Mouse (Mus musculus) limb, embryonic 15.5 days (tissue): ENCODE results near the gene Pdzd7. TPM values are rescaled to one million over a fixed set of nuclear protein-coding genes. Genes with fewer than 3 reads are reported as not detected.

Source experiments
- ATAC-seq: fragments of 200-750 bp; cut with Nextera tagmentation; 2 replicates; pipeline ENCODE4 v1.8.0; 2017; ENCODE audit warnings: low read depth, moderate TSS enrichment; ENCODE audit not compliant: insufficient number of reproducible peaks, low FRiP score, low TSS enrichment
- H3K27ac ChIP-seq: fragments of 300-500 bp; sonication (generic); 2 replicates; pipeline ENCODE4 v1.5.1; 2015; ENCODE audit warnings: moderate library complexity, mild to moderate bottlenecking, inconsistent platforms
- H3K27me3 ChIP-seq: fragments of 300-500 bp; sonication (generic); 2 replicates; pipeline ENCODE4 v1.6.1; 2015; ENCODE audit warnings: inconsistent platforms
- H3K36me3 ChIP-seq: fragments of 300-500 bp; sonication (generic); 2 replicates; pipeline ENCODE4 v1.6.1; 2015; ENCODE audit warnings: inconsistent platforms
- H3K4me1 ChIP-seq: fragments of 300-500 bp; sonication (generic); 2 replicates; pipeline ENCODE4 v1.6.1; 2015; ENCODE audit warnings: inconsistent platforms
- H3K4me2 ChIP-seq: fragments of 300-500 bp; sonication (generic); 2 replicates; pipeline ENCODE4 v1.6.1; 2015; ENCODE audit warnings: mild to moderate bottlenecking, inconsistent platforms
- H3K4me3 ChIP-seq: fragments of 300-500 bp; sonication (generic); 2 replicates; pipeline ENCODE4 v1.5.1; 2015; ENCODE audit warnings: mild to moderate bottlenecking, inconsistent platforms
- H3K9ac ChIP-seq: fragments of 300-500 bp; sonication (generic); 2 replicates; pipeline ENCODE4 v1.6.1; 2015; ENCODE audit warnings: inconsistent platforms
- H3K9me3 ChIP-seq: fragments of 300-500 bp; sonication (generic); 2 replicates; pipeline ENCODE4 v1.6.1; 2016; ENCODE audit warnings: inconsistent platforms
- WGBS: fragments of 180-500 bp; shearing (Covaris S2); methylation state at CpG from one replicate; pipeline ENCODE4 v1.1.7; 2015; 5-methylcytosine and 5-hydroxymethylcytosine counted together
- polyA plus RNA-seq: library from polyadenylated mRNA; unstranded; fragments of >200 nt; fragmentation: Nextera tagmentation; extraction: Ambion mirVana; gene quantifications from 2 replicates; pipeline ENCODE4 v1.2.1, GENCODE M21; 2015

The Pdzd7 gene
- polyA plus RNA-seq, 1 experiment from 2014 or later: 0.37 TPM

DNA sequence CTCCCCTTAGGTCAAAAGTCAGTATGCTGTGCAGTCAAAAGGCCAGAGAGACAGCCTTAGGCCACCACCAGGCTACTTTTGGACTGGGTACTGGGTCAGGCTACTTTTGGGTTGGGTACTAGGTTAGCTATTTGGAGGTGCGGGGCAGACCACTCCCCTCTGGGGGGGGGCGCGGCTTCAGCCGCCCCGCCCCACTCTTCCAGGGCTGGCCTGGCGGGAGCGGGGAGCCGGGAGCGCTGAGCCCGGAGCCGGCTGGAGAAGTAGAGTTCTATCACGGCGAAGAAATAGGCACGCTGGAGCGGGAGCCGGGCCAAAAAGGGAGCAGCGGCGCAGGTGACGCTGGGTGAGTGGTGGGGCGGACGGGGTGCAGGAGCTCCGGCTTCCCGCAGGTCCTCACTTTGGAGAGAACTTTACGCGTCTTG is 30.5 kb downstream of the Pdzd7 start:
- Histone ChIP-seq H3K9ac (peak overlapping the region; percentile 45), H3K36me3 (peaks cover 26% of the 10 kb centered on the region), H3K27me3 (no peaks in the 10 kb centered on the region), H3K27ac (peak overlapping the region; percentile 99), H3K4me2 (peak overlapping the region; percentile 90), H3K4me1 (peaks cover 61% of the 10 kb centered on the region), H3K4me3 (peak overlapping the region; percentile 67), H3K9me3 (no peaks in the 10 kb centered on the region)
- ATAC-seq: no peak
- under 1% methylated on average over 25 of the region's 25 CpGs for whole genome bisulfite sequencing

DNA sequence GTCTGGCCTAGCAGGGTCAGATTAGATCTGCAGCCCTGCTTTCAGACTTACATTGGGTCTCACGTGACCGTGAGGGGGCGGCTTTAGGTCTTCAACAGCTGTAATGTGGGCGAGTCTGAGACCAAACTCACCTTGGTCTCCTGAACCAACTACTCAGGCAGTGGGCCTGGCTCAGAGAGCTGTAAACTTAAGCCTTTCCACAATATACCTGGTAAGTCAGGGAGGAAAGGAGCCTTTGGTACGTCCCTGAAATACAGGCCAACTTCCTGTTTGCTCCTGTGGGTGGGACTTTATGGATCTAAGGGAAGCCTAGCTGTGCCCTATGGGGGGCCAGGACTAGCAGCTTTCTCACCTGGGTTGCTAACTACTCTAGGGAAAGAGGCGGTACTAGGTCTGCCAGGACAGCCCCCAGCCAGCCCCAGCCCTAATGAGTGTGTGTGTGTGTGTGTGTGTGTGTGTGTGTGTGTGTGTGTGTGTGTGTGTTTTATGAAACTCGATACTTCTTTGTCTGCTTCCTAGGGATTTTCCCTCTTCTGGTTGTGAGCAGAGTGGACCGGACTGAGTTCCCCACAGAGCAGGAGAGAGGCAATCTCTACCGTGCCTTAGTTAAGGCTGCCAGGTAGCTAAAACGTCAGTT is 31.1 kb downstream of the Pdzd7 start, which contains the start of gene Lzts2:
TSS of gene Lzts2 (plus strand) at position 80 of the 637 bp plus-strand sequence.
- ATAC-seq: no peak
- Histone ChIP-seq H3K27me3 (no peaks in the 10 kb centered on the region), H3K4me3 (peak within 1 kb of the TSS; percentile 67), H3K27ac (peak within 1 kb of the TSS; percentile 99), H3K36me3 (peaks cover 30% of the 10 kb centered on the region), H3K9ac (peak within 1 kb of the TSS; percentile 45), H3K4me1 (peaks cover 56% of the 10 kb centered on the region), H3K9me3 (no peaks in the 10 kb centered on the region), H3K4me2 (peak within 1 kb of the TSS; percentile 90)
- WGBS: 4% methylated on average over 10 of the region's 10 CpGs

DNA sequence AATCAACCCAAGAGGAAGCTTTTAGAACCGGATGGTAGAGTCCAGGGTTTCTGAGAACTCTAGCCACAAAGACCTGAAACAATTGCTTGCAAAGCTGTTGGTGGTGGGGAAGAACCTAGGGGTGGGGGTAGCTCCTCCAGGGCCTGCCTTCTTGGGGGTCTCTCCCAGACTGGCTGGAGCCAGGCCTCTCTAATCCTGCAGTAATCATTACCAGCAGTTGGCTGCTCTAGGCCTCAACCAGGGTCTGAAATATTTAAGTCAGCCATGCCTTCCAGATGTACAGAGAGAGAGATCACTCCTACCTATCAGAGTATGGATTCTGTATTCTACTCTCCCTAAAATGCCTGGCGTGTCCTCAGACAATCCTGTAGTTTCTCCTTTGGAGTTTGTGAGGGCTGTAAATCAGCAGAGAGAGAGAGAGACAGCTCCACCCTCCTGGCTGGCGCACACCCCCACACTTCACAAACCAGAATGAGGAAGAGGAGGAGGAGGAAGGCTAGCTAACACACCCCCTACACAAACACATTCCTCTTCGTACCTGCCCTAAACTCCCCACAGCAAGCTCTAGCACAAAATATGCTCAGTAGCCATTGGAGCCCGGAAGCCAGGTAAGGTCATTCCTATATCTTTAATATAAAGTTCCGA is 31.8 kb downstream of the Pdzd7 start:
- H3K27me3 ChIP-seq: no peaks in the 10 kb centered on the region
- peak overlapping the region; percentile 90; the same call in 1 of the 2 replicates for H3K4me2 ChIP-seq
- WGBS: 34% methylated on average over 6 of the region's 6 CpGs
- peak overlapping the region; percentile 99 for H3K27ac ChIP-seq
- H3K9me3 ChIP-seq: no peaks in the 10 kb centered on the region
- no peak for ATAC-seq
- H3K9ac ChIP-seq: no peak overlapping the region
- peaks cover 30% of the 10 kb centered on the region for H3K36me3 ChIP-seq
- no peak overlapping the region for H3K4me3 ChIP-seq
- peaks cover 50% of the 10 kb centered on the region for H3K4me1 ChIP-seq

DNA sequence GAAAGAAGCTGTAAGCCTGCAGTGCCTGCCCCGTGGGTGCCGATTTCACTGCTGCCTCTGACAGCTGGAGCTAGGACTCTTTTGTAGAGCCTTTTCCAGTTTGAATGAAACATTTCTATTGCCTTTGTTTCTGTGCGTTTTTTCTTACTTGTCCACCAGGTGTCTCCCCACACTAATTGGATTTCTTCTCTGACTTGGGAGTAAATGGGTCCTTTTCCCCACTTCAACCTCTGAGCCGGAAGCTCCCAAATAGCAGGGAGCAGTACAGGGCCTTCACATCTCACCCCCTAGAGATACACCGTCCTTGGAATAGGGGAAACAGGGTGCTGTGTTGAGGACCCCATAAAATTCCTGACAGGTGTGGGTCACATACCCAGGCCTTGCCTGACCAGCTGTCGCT is 32.9 kb downstream of the Pdzd7 start:
- Histone ChIP-seq H3K27ac (peak overlapping the region; percentile 99; the same call in 1 of the 2 replicates), H3K36me3 (peaks cover 37% of the 10 kb centered on the region), H3K9ac (no peak overlapping the region), H3K27me3 (no peaks in the 10 kb centered on the region), H3K9me3 (no peaks in the 10 kb centered on the region), H3K4me3 (no peak overlapping the region), H3K4me2 (no peak overlapping the region), H3K4me1 (peaks cover 58% of the 10 kb centered on the region)
- WGBS: 23% methylated on average over 6 of the region's 6 CpGs
- ATAC-seq: no peak

DNA sequence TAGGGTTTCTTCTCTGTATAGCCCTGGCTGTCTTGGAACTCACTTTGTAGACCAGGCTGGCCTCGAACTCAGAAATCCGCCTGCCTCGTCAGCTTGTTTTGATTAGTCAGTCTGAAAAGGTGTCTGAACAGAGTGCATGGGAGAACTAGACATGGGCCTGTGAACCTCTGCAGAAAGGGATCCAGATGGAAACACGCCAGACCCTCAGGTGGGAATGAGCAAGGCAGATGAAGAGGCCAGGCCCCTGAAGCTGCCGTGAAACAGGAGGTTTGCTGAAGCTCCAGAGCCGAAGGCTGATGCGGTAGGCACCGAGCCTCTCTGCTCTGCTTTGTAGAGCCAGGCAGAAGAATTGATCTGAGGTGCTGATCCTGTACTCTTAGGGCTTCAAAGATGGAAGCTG is 33.3 kb downstream of the Pdzd7 start:
- Histone ChIP-seq H3K36me3 (peaks cover 37% of the 10 kb centered on the region), H3K27ac (no peak overlapping the region), H3K9me3 (no peaks in the 10 kb centered on the region)

DNA sequence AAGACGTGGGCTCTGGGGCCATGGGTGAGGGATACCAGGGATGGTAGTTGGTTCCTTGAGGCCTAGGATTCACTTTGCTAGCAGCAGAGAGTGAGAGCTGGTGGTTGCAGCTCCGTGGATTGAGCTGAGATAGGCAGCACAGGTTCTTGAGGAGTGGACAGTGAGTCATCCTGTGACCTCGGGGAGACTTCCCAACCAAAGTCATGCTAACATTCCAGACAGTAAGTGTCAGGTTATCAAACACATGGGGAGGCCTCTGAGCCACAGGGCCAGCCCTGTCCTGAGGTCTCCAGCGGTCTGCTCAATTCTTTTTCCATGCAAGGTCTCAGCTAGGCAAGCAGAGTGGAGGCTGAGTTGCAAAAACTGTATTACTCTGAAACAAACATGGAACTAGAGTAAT is 34.9 kb downstream of the Pdzd7 start:
- no peak overlapping the region for H3K27ac ChIP-seq
- peaks cover 37% of the 10 kb centered on the region for H3K36me3 ChIP-seq

More for the DNA sequence above, 33.3 kb downstream of the Pdzd7 start:
- H3K4me1 ChIP-seq: peaks cover 59% of the 10 kb centered on the region
- H3K4me3 ChIP-seq: no peak overlapping the region
- H3K9ac ChIP-seq: no peak overlapping the region
- no peaks in the 10 kb centered on the region for H3K27me3 ChIP-seq
- no peak overlapping the region for H3K4me2 ChIP-seq
- ATAC-seq: no peak
- 73% methylated on average over 8 of the region's 8 CpGs for WGBS

DNA sequence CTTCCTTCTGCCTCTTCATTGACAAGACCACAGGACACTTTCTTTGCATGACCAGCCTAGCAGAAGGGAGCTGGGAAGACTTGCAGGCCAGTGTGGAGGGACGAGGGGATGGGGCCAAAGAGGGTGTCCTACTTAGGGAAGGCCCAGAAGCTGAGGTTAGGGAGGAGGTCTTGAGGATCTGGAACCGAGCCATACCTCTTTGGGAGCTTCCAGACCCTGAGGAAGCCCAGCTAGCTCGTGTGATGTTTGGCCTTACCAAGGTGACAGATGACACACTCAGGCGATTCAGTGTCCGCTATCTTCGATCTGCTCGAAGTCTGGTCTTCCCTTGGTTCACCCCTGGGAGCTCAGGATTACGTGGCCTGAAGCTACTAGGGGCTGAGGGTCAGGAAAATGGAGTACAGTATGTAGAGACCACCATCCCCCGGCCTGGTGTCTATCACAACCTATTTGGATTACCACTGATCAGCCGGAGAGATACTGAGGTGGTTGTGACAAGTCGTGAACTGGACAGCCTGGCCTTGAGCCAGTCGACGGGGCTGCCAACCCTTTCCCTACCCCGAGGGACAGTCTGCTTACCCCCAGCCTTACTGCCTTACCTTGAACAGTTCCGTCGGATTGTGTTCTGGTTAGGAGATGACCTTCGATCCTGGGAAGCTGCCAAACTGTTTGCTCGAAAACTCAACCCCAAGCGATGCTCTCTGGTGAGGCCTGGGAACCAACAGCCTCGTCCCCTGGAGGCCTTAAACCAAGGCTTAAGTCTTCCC is 37.9 kb downstream of the Pdzd7 start:
- no peak for ATAC-seq
- 90% methylated on average over 20 of the region's 20 CpGs for WGBS

More for the DNA sequence above, 34.9 kb downstream of the Pdzd7 start:
- Histone ChIP-seq H3K4me2 (no peak overlapping the region), H3K27me3 (no peaks in the 10 kb centered on the region), H3K4me1 (peaks cover 54% of the 10 kb centered on the region), H3K9me3 (no peaks in the 10 kb centered on the region), H3K9ac (no peak overlapping the region), H3K4me3 (no peak overlapping the region)
- 88% methylated on average over 4 of the region's 4 CpGs for WGBS
- no peak for ATAC-seq

DNA sequence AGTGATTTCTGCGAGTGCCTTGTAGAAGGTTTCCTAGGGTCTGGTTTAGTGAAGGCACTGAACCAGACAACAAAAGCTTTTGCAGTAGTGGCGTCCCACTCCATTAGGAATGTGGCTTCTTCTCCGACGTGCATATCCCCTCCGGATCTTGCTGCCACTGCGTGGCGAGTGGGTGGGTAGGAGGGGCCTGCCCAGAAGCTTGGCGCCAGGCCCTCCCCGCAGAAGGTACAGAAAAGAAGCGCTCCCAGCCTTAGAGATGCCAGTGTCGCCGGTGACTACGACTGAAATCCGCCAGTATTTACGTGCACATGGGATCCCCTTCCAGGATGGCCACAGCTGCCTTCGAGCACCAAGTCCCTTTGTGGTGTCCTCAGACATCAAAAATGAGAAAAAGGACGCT is 38.5 kb downstream of the Pdzd7 start:
- ATAC-seq: no peak
- Histone ChIP-seq H3K4me3 (peak overlapping the region; percentile 96), H3K36me3 (peaks cover 54% of the 10 kb centered on the region), H3K27ac (peak overlapping the region; percentile 86), H3K27me3 (no peaks in the 10 kb centered on the region), H3K9me3 (no peaks in the 10 kb centered on the region), H3K4me1 (peaks cover 28% of the 10 kb centered on the region), H3K4me2 (peak overlapping the region; percentile 82), H3K9ac (peak overlapping the region; percentile 72)
- 34% methylated on average over 17 of the region's 17 CpGs for WGBS

More for the DNA sequence above, 37.9 kb downstream of the Pdzd7 start:
- H3K4me3 ChIP-seq: peak overlapping the region; percentile 96
- H3K4me1 ChIP-seq: peaks cover 32% of the 10 kb centered on the region
- peak overlapping the region; percentile 82 for H3K4me2 ChIP-seq
- H3K9me3 ChIP-seq: no peaks in the 10 kb centered on the region
- no peak overlapping the region for H3K9ac ChIP-seq
- no peaks in the 10 kb centered on the region for H3K27me3 ChIP-seq
- peaks cover 53% of the 10 kb centered on the region for H3K36me3 ChIP-seq
- H3K27ac ChIP-seq: 0 out of 2 replicates have a peak overlapping the region, but pooled peaks have one; percentile 86

DNA sequence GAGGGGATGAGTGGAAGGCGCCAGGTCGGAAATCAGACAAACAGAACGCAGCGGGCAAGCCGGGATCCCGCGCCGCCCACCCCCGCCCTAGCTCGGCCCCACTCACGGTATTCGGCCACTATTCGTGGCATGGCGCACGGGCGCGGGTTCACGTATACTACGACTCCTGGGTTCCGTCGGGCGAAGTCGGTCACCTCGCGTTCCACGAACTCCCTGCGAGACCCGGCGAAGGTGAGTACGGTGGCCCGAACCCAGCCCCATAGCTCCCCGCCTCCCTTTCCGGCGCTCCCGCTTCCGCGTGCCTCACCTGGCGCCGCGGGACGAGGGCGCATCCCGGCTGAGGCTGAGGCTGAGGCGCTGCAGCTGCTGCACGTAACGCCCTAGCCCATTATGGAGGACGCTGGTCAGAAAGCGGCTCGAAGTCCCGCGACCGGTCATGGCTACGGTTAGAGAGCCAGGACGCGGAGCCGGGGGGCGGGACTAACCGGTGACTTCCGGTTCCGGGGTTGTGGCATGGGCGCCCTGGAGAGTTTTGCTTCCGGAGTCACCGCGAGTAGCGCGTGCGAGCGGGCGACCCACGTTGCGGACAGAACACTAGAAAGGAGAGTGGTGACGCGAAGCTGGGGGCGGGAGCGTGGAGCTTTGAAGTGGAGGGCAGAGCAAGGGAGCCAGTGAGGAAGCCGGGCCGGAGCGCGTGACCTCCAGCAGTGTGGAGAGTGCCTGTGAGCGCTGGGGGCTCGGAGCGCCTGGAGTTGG is 39.4 kb downstream of the Pdzd7 start, which contains the start of gene Mrpl43:
TSS of gene Mrpl43 (minus strand) at position 486 of the 756 bp plus-strand sequence.
- H3K9me3 ChIP-seq: no peaks in the 10 kb centered on the region
- peak within 1 kb of the TSS; percentile 72 for H3K9ac ChIP-seq
- H3K4me1 ChIP-seq: peaks cover 28% of the 10 kb centered on the region
- no peaks in the 10 kb centered on the region for H3K27me3 ChIP-seq
- ATAC-seq: peak; percentile 86
- H3K4me3 ChIP-seq: peak within 1 kb of the TSS; percentile 96
- H3K4me2 ChIP-seq: peak within 1 kb of the TSS; percentile 82
- H3K27ac ChIP-seq: peak within 1 kb of the TSS; percentile 86
- H3K36me3 ChIP-seq: peaks cover 53% of the 10 kb centered on the region
- WGBS: under 1% methylated on average over 82 of the region's 82 CpGs

DNA sequence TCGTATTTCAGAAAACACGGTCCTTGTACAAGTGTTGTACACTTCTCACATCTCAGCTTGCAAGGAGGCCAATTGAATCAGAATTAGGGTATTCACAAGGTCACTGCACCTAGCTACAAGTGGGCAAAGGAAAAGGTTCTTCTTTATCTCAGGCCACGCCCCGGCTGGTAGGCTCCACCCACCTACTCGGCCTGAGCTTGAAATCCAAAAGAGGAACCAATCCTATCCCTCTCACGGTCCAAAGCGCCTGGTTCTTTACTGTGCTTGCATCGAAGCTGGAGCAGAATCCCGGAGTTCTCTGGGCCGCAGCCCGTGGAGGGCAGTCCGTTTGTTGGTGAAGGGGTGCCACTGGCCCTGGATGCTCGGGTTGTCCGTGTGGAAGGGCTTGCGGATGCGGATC is 40.1 kb downstream of the Pdzd7 start, which contains the start of gene Twnk:
TSS of gene Twnk (plus strand) at position 220 of the 400 bp plus-strand sequence.
- Histone ChIP-seq H3K4me3 (peak within 1 kb of the TSS; percentile 96), H3K27me3 (no peaks in the 10 kb centered on the region), H3K9ac (peak within 1 kb of the TSS; percentile 72), H3K36me3 (peaks cover 53% of the 10 kb centered on the region), H3K9me3 (no peaks in the 10 kb centered on the region), H3K27ac (peak within 1 kb of the TSS; percentile 86), H3K4me2 (peak within 1 kb of the TSS; percentile 82), H3K4me1 (peaks cover 28% of the 10 kb centered on the region)
- 11% methylated on average over 16 of the region's 16 CpGs for whole genome bisulfite sequencing
- no peak for ATAC-seq
